Mouse (Mus musculus) mature B cell (primary cell): ENCODE measurements at regions not wholly inside any gene's neighbourhood (a gene's known extent, or its start where the extent isn't known, plus 50 kb on each side); places are given as distances from the start of the nearest gene placed in this dataset.

ENCODE experiments used
- in situ Hi-C: fragments of 300-500 bp; cut with MboI; formaldehyde crosslinking; loops from 2 replicates; pipeline ENCODE4 v1.14.3; 2019

- in situ Hi-C loops: no loop called here
Measured at GRCm38 (mm10) chr10:39219366-39219765, 55.8 kb upstream of the Ccn6 start.

DNA sequence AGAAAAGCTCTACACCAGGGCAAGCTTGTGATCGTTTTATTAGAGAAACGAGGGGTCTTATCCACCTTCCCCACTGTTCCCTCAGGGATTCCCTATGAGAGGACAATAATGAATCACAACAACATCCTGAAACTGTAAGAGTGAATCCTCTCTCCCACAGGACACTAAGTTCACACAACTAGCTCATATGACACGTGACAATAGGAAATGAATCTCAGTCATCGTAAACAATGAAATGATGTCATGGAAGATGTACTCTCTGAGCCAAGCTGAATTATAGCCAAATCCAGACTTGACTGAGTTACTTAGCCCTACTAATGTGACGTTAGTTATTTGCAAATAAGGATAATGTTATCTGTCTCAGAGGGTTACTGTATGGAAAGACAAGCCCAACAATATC is 54.6 kb upstream of the Ccn6 start:
- in situ Hi-C loops: no loop called here

DNA sequence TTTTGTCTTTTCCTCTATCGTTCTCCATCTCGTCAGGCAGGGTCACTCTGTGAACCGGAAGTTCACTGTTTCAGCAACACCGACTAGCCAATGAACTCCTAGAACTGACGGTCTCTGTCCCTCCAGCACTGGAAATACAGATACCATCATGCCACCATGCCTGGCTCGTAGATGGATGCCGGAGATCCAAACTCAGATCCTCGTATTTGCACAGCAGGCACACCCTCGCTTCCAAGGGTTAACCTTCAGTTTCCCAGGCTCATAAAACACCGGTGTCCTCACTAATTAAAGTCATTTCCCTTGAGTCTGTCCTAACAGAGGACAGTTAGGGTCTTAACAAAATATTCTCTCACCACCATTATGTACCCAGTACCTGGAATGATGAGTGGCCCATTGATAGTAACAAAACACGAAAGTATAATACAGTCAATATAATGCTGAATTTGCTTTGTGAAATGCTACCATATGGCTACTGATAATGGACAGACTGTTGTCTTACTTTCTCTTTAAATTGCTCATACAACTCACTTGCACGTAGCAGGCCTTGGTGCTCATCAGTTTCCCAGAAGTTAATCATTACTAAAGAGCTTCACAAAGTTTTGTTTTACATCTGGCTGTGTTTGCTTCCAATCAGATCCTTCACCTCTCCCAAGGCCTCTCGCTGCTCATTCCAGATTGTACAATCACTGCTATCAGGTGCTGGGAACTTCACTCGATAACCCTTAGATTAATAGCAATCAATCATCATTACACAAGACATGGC is 52.7 kb upstream of the Ccn6 start:
- in situ Hi-C loops: no loop called here

DNA sequence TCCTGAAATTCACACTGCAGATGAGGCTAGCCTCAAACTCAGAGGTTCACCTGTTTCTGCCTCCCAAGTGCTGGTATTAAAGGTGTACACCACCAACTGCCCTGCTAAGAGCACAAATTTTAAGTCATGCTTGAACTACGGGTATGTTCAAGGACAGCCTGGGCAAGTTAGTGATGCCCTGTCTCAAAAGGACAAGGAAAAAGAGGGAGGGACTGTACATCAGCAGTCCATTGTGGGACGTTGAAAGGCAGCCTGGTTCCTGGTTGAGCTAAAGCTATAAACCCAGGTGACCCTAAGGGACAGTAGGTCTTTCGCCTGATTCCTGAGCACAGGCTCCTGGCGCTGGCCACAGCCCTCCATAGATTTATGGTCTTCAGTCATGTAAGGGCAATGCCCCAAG is 51.0 kb upstream of the Ccn6 start:
- in situ Hi-C loops: no loop called here
